Comparison of ENCODE assay signal across 8 mouse cellular contexts in genomic region chr12:12622712-12623292, GRCm38 (mm10).
DNase-seq lines count a peak whose midpoint lies in the region; ATAC-seq and TF ChIP-seq lines count a peak whose summit lies in the region.

No protein-coding gene starts in this region.

- DNase-seq in adrenal gland, adult 2 months, result peak; percentile 78
- peak; percentile 80 to 92 for DNase-seq in cerebellum, postnatal 4 days (ENCODE audit: low spot score in 2 of 2)
- peak; percentile 77 for DNase-seq in gastrocnemius, adult 2 months
- DNase-seq in intestine, embryonic 14.5 days (ENCODE audit: low spot score), result peak; percentile 87
- DNase-seq in left cerebral cortex, adult 8-10 months (ENCODE audit: low spot score in 2 of 2), result peak; percentile 50 to 67
- DNase-seq in right cerebral cortex, postnatal 36 days (ENCODE audit: low spot score in 2 of 2), result peak; percentile 75 to 78

- intact Hi-C loops in gastrocnemius, adult 2 months (cut with DNase I), result loop anchor here (2.0 to 5.0 kb wide), 2 partner anchors 201 to 592 kb away; no protein-coding TSS in a partner anchor

- no peaks in the 10 kb centered on the region for H3K36me3 ChIP-seq in intestine, embryonic 14.5 days (ENCODE audit: control insufficient read depth, insufficient read depth, low read length)

- H3K4me2 ChIP-seq in intestine, embryonic 14.5 days (ENCODE audit: low read length), result no peak overlapping the region

- H3K4me3 ChIP-seq in gastrocnemius, adult 2 months, result no peak overlapping the region
- H3K4me3 ChIP-seq in intestine, embryonic 14.5 days (ENCODE audit: low read depth, low read length), result no peak overlapping the region

- peaks cover 4% of the 10 kb centered on the region for H3K4me1 ChIP-seq in intestine, embryonic 14.5 days (replicated peaks; ENCODE audit: control insufficient read depth, insufficient read depth, low read length)

- no peak overlapping the region for H3K9ac ChIP-seq in intestine, embryonic 14.5 days (ENCODE audit: low read length)

- peak; percentile 82; the same call in 1 of the 2 replicates for ATAC-seq in intestine, embryonic 14.5 days (replicated peaks; ENCODE audit: low FRiP score, low TSS enrichment, low read depth)
- peak; percentile 65 for ATAC-seq in megakaryocyte-erythroid progenitor cell, adult 5-6 weeks (replicated peaks; ENCODE audit: low FRiP score, low TSS enrichment, poor library complexity, severe bottlenecking)
- no peak for ATAC-seq in activated CD4-positive, CD25-positive, alpha-beta regulatory T cell, adult 4 months

- H3K9me3 ChIP-seq in intestine, embryonic 14.5 days (ENCODE audit: control insufficient read depth, low read length), result no peaks in the 10 kb centered on the region

- TF ChIP-seq CTCF in gastrocnemius, adult 2 months (IDR thresholded peaks at IDR 0.05), result peak; percentile 66

- H3K27me3 ChIP-seq in intestine, embryonic 14.5 days (replicated peaks; ENCODE audit: control insufficient read depth, insufficient read depth, low read length), result no peaks in the 10 kb centered on the region

- WGBS in intestine, embryonic 14.5 days, result 23% methylated on average over 5 of the region's 5 CpGs

- no peak overlapping the region for H3K27ac ChIP-seq in gastrocnemius, adult 2 months
- no peak overlapping the region for H3K27ac ChIP-seq in intestine, embryonic 14.5 days (ENCODE audit: low read depth)
